In genomic region chr10:60278006-60278399, GRCm38 (mm10) we compare ENCODE assay signal across 8 mouse cellular contexts. TPM values are rescaled to one million over a fixed set of nuclear protein-coding genes. Genes with fewer than 3 reads are reported as not detected.
A peak's percentile ranks its signal among the peaks of the same experiment; 100 is the strongest.
DNase-seq lines count a peak whose midpoint lies in the region; ATAC-seq lines count a peak whose summit lies in the region.

No protein-coding gene starts in this region.

- H3K27me3 ChIP-seq in heart, embryonic 16.5 days (ENCODE audit: control insufficient read depth, insufficient read depth, low read length) = no peaks in the 10 kb centered on the region
- H3K27me3 ChIP-seq in hindbrain, embryonic 10.5 days (ENCODE audit: insufficient read depth, poor library complexity, severe bottlenecking) = no peaks in the 10 kb centered on the region
- no peaks in the 10 kb centered on the region for H3K27me3 ChIP-seq in midbrain, embryonic 10.5 days (ENCODE audit: low read depth, poor library complexity, severe bottlenecking)

- peaks cover 43% of the 10 kb centered on the region for H3K4me1 ChIP-seq in heart, embryonic 16.5 days (ENCODE audit: control insufficient read depth, insufficient read depth, low read length)
- peaks cover 57% of the 10 kb centered on the region for H3K4me1 ChIP-seq in hindbrain, embryonic 10.5 days (replicated peaks)
- H3K4me1 ChIP-seq in midbrain, embryonic 10.5 days = peaks cover 61% of the 10 kb centered on the region

- no peaks in the 10 kb centered on the region for H3K9me3 ChIP-seq in heart, embryonic 16.5 days (replicated peaks; ENCODE audit: control insufficient read depth, low read length)
- H3K9me3 ChIP-seq in hindbrain, embryonic 10.5 days = no peaks in the 10 kb centered on the region
- H3K9me3 ChIP-seq in midbrain, embryonic 10.5 days (replicated peaks) = no peaks in the 10 kb centered on the region

- H3K9ac ChIP-seq in heart, embryonic 16.5 days (ENCODE audit: low read length) = peak overlapping the region; percentile 87

- ATAC-seq in heart, embryonic 16.5 days (replicated peaks; ENCODE audit: extremely low read depth, insufficient read depth, low FRiP score) = no peak; the same call in 1 of the 2 replicates

- peaks cover 2% of the 10 kb centered on the region; the same call in 1 of the 2 replicates for H3K36me3 ChIP-seq in heart, embryonic 16.5 days (ENCODE audit: control insufficient read depth, insufficient read depth)
- peaks cover 3% of the 10 kb centered on the region; the same call in 1 of the 2 replicates for H3K36me3 ChIP-seq in hindbrain, embryonic 10.5 days
- H3K36me3 ChIP-seq in midbrain, embryonic 10.5 days = peaks cover 3% of the 10 kb centered on the region; the same call in 1 of the 2 replicates

- peak overlapping the region; percentile 65 for H3K4me3 ChIP-seq in heart, embryonic 16.5 days (ENCODE audit: low read length)
- peak overlapping the region; percentile 88 for H3K4me3 ChIP-seq in hindbrain, embryonic 10.5 days
- peak overlapping the region; percentile 86 for H3K4me3 ChIP-seq in midbrain, embryonic 10.5 days

- WGBS in heart, embryonic 16.5 days = 7% methylated on average over 13 of the region's 13 CpGs
- 9% methylated on average over 13 of the region's 13 CpGs for WGBS in hindbrain, embryonic 10.5 days
- 11% methylated on average over 13 of the region's 13 CpGs for WGBS in midbrain, embryonic 10.5 days

- H3K4me2 ChIP-seq in heart, embryonic 16.5 days (ENCODE audit: low read depth, low read length) = peak overlapping the region; percentile 88

- no peak for DNase-seq in heart, postnatal 4 days
- DNase-seq in MN1 (ENCODE audit: low spot score) = peak; percentile 30
- DNase-seq in hindbrain, embryonic 10.5 days (ENCODE audit: low spot score) = no peak
- DNase-seq in midbrain, embryonic 10.5 days (ENCODE audit: low spot score) = no peak
- DNase-seq in right cerebral cortex, adult 18-20 months = no peak
- no peak for DNase-seq in thymus, postnatal 0 days (ENCODE audit: low spot score)
- no peak for DNase-seq in adrenal gland, adult 18-20 months (ENCODE audit: low spot score in 2 of 2)

- peak overlapping the region; percentile 84 for H3K27ac ChIP-seq in heart, embryonic 16.5 days (ENCODE audit: low read length)
- H3K27ac ChIP-seq in hindbrain, embryonic 10.5 days = peak overlapping the region; percentile 99
- peak overlapping the region; percentile 97 for H3K27ac ChIP-seq in midbrain, embryonic 10.5 days (replicated peaks)

RNA-seq across cellular contexts. Expression of gene Psap, which starts 0.6 kb away (rescaled TPM):
- polyA plus RNA-seq in heart, embryonic 16.5 days (2015; fragmentation: Nextera tagmentation; extraction: Ambion mirVana) = 130 and 143 TPM in 2 replicates
- total RNA-seq in heart, postnatal 4 days (2021) = 100 to 1,000 TPM; 554 to 566 TPM
- 53.9 and 86.4 TPM in 2 replicates for polyA plus RNA-seq in hindbrain, embryonic 10.5 days (2016; fragmentation: Nextera tagmentation; extraction: Ambion mirVana)
- 52.0 and 69.2 TPM in 2 replicates for polyA plus RNA-seq in midbrain, embryonic 10.5 days (2016; fragmentation: Nextera tagmentation; extraction: Ambion mirVana)
- polyA plus RNA-seq in thymus, postnatal 0 days (2015; fragmentation: Nextera tagmentation; extraction: Ambion mirVana) = 203 and 207 TPM in 2 replicates
- total RNA-seq in adrenal gland, adult 18-20 months (2021) = 1,000 to 10,000 TPM; 1,159 to 1,329 TPM

RNA-seq across cellular contexts. Expression of gene Chst3, which starts 58.9 kb away (rescaled TPM):
- 0.46 and 0.57 TPM in 2 replicates for polyA plus RNA-seq in heart, embryonic 16.5 days (2015; fragmentation: Nextera tagmentation; extraction: Ambion mirVana)
- total RNA-seq in heart, postnatal 4 days (2021) = 1 to 10 TPM; 1.6 to 2.4 TPM
- polyA plus RNA-seq in hindbrain, embryonic 10.5 days (2016; fragmentation: Nextera tagmentation; extraction: Ambion mirVana) = 1.8 and 2.2 TPM in 2 replicates
- 2.0 and 2.5 TPM in 2 replicates for polyA plus RNA-seq in midbrain, embryonic 10.5 days (2016; fragmentation: Nextera tagmentation; extraction: Ambion mirVana)
- 0.30 and 0.38 TPM in 2 replicates for polyA plus RNA-seq in thymus, postnatal 0 days (2015; fragmentation: Nextera tagmentation; extraction: Ambion mirVana)
- under 1 TPM; 0.77 to 0.86 TPM for total RNA-seq in adrenal gland, adult 18-20 months (2021)
